Mouse (Mus musculus) c-Kit-positive CD71-positive TER-119-negative erythroid progenitor cells, embryonic 14.5 days (primary cell): Measurements from ENCODE around the gene Scn8a.

ENCODE experiments used
- DNase-seq: peaks from one replicate; pipeline ENCODE4 v3.0.0-alpha.2; 2013; ENCODE audit warnings: low read depth

The Scn8a gene

DNA sequence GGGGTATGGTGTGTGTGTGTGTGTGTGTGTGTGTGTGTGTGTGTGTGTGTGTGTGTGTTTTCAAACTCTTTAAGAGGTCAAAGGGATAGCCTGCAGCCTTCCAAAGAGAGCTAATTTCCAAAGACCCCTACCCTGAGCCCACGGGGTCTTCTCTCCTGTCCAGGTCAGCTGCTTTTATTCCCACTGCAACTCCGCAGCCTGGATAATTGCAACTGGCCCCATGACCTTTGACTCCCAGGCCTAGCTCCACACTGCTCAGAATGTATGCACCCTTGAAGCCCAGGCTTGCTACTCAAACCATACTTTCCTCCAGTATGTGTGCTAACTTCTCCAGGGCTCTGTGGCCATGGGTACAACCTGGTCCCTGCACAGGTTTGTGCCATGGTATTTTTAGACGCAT, 225.7 kb downstream of the Scn8a start:
- DNase-seq = no peak
